Mouse (Mus musculus) myocyte (in vitro differentiated cells): Measurements from ENCODE around the gene Ndufa6. TPM values are rescaled to one million over a fixed set of nuclear protein-coding genes. Genes with fewer than 3 reads are reported as not detected.

ENCODE experiments used
- H3K27me3 ChIP-seq: one replicate; pipeline ENCODE4 v1.6.1; 2011; ENCODE audit not compliant: control insufficient read depth, insufficient read depth, insufficient read length
- H3K36me3 ChIP-seq: one replicate; pipeline ENCODE4 v1.6.1; 2011; ENCODE audit not compliant: control insufficient read depth, insufficient read depth
- H3K4me2 ChIP-seq: one replicate; pipeline ENCODE4 v1.6.1; 2011; ENCODE audit warnings: low read depth, control low read depth
- H3K4me3 ChIP-seq: one replicate; pipeline ENCODE4 v1.5.1; 2011; ENCODE audit warnings: mild to moderate bottlenecking, control low read depth, moderate library complexity
- H3K79me2 ChIP-seq: one replicate; pipeline ENCODE4 v1.6.1; 2011; ENCODE audit not compliant: control insufficient read depth, insufficient read depth
- H3ac ChIP-seq: one replicate; pipeline ENCODE4 v1.6.1; 2011; ENCODE audit not compliant: control insufficient read depth, insufficient read length
- CEBPB ChIP-seq: IDR thresholded peaks from 2 replicates; pipeline ENCODE4 v1.6.1; 2011; ENCODE audit warnings: mild to moderate bottlenecking, moderate library complexity; ENCODE audit not compliant: poor library complexity, insufficient read depth, severe bottlenecking
- E2F4 ChIP-seq: IDR thresholded peaks from one replicate; pipeline ENCODE4 v1.6.1; 2011; ENCODE audit warnings: mild to moderate bottlenecking, control low read depth, moderate library complexity; ENCODE audit not compliant: insufficient read depth
- MAX ChIP-seq: IDR thresholded peaks from one replicate; pipeline ENCODE4 v1.6.1; 2011; ENCODE audit warnings: low read depth, mild to moderate bottlenecking, control low read depth
- MYOD1 ChIP-seq, 3 experiments: IDR thresholded peaks; one replicate each; pipeline ENCODE4 v1.6.1; 2011; ENCODE audit warnings: control low read depth in 2 of 3, low read depth in 2 of 3, mild to moderate bottlenecking in 2 of 3, moderate library complexity in 1 of 3; ENCODE audit not compliant: insufficient read length in 2 of 3, control insufficient read depth in 1 of 3
- MYOG ChIP-seq, 3 experiments: IDR thresholded peaks; one replicate each; pipeline ENCODE4 v1.6.1; 2011; ENCODE audit warnings: control low read depth in 2 of 3, low read depth in 2 of 3, mild to moderate bottlenecking in 2 of 3; ENCODE audit not compliant: insufficient read length in 2 of 3, control insufficient read depth in 1 of 3, insufficient read depth in 1 of 3
- POLR2A ChIP-seq: IDR thresholded peaks from one replicate; pipeline ENCODE4 v1.6.1; 2011; ENCODE audit warnings: low read depth, mild to moderate bottlenecking, control low read depth, moderate library complexity; ENCODE audit not compliant: insufficient read length
- POLR2AphosphoS2 ChIP-seq: IDR thresholded peaks from one replicate; pipeline ENCODE4 v1.6.1; 2011; ENCODE audit warnings: low read depth, control low read depth; ENCODE audit not compliant: insufficient read length
- REST ChIP-seq: IDR thresholded peaks from one replicate; pipeline ENCODE4 v1.6.1; 2011; ENCODE audit warnings: mild to moderate bottlenecking, control low read depth, moderate library complexity; ENCODE audit not compliant: insufficient read depth, insufficient read length
- SRF ChIP-seq: IDR thresholded peaks from one replicate; pipeline ENCODE4 v1.6.1; 2011; ENCODE audit warnings: low read depth; ENCODE audit not compliant: control insufficient read depth, insufficient read length
- TCF12 ChIP-seq: IDR thresholded peaks from one replicate; pipeline ENCODE4 v1.6.1; 2011; ENCODE audit warnings: mild to moderate bottlenecking, control low read depth; ENCODE audit not compliant: poor library complexity, insufficient read depth, severe bottlenecking
- TCF3 ChIP-seq: IDR thresholded peaks from one replicate; pipeline ENCODE4 v1.6.1; 2011; ENCODE audit warnings: low read depth, control low read depth; ENCODE audit not compliant: insufficient read length
- USF1 ChIP-seq: IDR thresholded peaks from one replicate; pipeline ENCODE4 v1.6.1; 2011; ENCODE audit warnings: low read depth, mild to moderate bottlenecking, control low read depth, moderate library complexity
- polyA plus RNA-seq: library from polyadenylated mRNA; unstranded; fragments of >200 nt; fragmentation: generic; extraction: Trizol; gene quantifications from one replicate; pipeline ENCODE4 v1.2.1, GENCODE M21; 2012; ENCODE audit warnings: missing spikeins

The Ndufa6 gene
- polyA plus RNA-seq, 1 experiment = 517 TPM

- Histone ChIP-seq H3ac (no peak overlapping the region), H3K79me2 (no peaks in the 10 kb centered on the region), H3K4me3 (no peak overlapping the region), H3K4me2 (no peak overlapping the region), H3K36me3 (no peaks in the 10 kb centered on the region), H3K27me3 (no peaks in the 10 kb centered on the region)
- TF ChIP-seq TCF12 = no peak
- no peak for TF ChIP-seq E2F4
- no peak for TF ChIP-seq POLR2A
- TF ChIP-seq REST = no peak
- no peak for TF ChIP-seq USF1
- no peak for TF ChIP-seq MYOD1 (IDR thresholded peaks at IDR 0.05; ENCODE audit: control insufficient read depth in 1 of 3, insufficient read length in 2 of 3, low read depth in 2 of 3)
- no peak for TF ChIP-seq POLR2AphosphoS2
- TF ChIP-seq MAX = no peak
Observed at GRCm38 (mm10) chr15:82362234-82362633, 8.1 kb upstream of the Ndufa6 start.

GRCm38 (mm10) chr15:82361459-82362018 is 7.4 kb upstream of the Ndufa6 start:
- Histone ChIP-seq H3K4me3 (no peak overlapping the region), H3K27me3 (no peaks in the 10 kb centered on the region), H3K36me3 (no peaks in the 10 kb centered on the region), H3K79me2 (no peaks in the 10 kb centered on the region), H3K4me2 (no peak overlapping the region), H3ac (no peak overlapping the region)
- TF ChIP-seq MAX (no peak), TCF3 (no peak), REST (no peak), USF1 (no peak), MYOG (IDR thresholded peaks at IDR 0.05; ENCODE audit: control insufficient read depth in 1 of 3, insufficient read depth in 1 of 3, insufficient read length in 2 of 3, low read depth in 2 of 3) (peak in 1 of 3 experiments; percentile 19)

- Histone ChIP-seq H3ac (no peak overlapping the region), H3K36me3 (no peaks in the 10 kb centered on the region), H3K4me3 (no peak overlapping the region)
Observed at GRCm38 (mm10) chr15:82358431-82359260, 4.5 kb upstream of the Ndufa6 start.

GRCm38 (mm10) chr15:82353745-82354113 is 393 bp downstream of the Ndufa6 start:
- TF ChIP-seq E2F4 = no peak
- TF ChIP-seq MYOD1 (IDR thresholded peaks at IDR 0.05; ENCODE audit: control insufficient read depth in 1 of 3, insufficient read length in 2 of 3, low read depth in 2 of 3) = no peak
- TF ChIP-seq TCF3 = no peak
- TF ChIP-seq MAX = no peak
- no peak for TF ChIP-seq POLR2A
- no peak for TF ChIP-seq POLR2AphosphoS2
- TF ChIP-seq REST = no peak
- TF ChIP-seq SRF = no peak
- no peak for TF ChIP-seq USF1
- no peak for TF ChIP-seq CEBPB
- TF ChIP-seq TCF12 = no peak
- no peak for TF ChIP-seq MYOG (IDR thresholded peaks at IDR 0.05; ENCODE audit: control insufficient read depth in 1 of 3, insufficient read depth in 1 of 3, insufficient read length in 2 of 3, low read depth in 2 of 3)
- Histone ChIP-seq H3K36me3 (peaks cover 24% of the 10 kb centered on the region), H3K4me3 (peak overlapping the region; percentile 86), H3K27me3 (no peaks in the 10 kb centered on the region), H3K79me2 (peaks cover 29% of the 10 kb centered on the region), H3ac (peak overlapping the region; percentile 39), H3K4me2 (peak overlapping the region; percentile 77)

More at GRCm38 (mm10) chr15:82358431-82359260, 4.5 kb upstream of the Ndufa6 start:
- Histone ChIP-seq H3K27me3 (no peaks in the 10 kb centered on the region), H3K4me2 (no peak overlapping the region), H3K79me2 (peaks cover 3% of the 10 kb centered on the region)
- no peak for TF ChIP-seq MYOG (IDR thresholded peaks at IDR 0.05; ENCODE audit: control insufficient read depth in 1 of 3, insufficient read depth in 1 of 3, insufficient read length in 2 of 3, low read depth in 2 of 3)
- TF ChIP-seq USF1 = no peak
- TF ChIP-seq TCF3 = no peak

- Histone ChIP-seq H3K4me3 (peak overlapping the region; percentile 86), H3ac (peak overlapping the region; percentile 39), H3K36me3 (peaks cover 30% of the 10 kb centered on the region), H3K79me2 (peaks cover 34% of the 10 kb centered on the region), H3K27me3 (no peaks in the 10 kb centered on the region), H3K4me2 (peak overlapping the region; percentile 77)
- TF ChIP-seq POLR2A (no peak), MYOD1 (IDR thresholded peaks at IDR 0.05; ENCODE audit: control insufficient read depth in 1 of 3, insufficient read length in 2 of 3, low read depth in 2 of 3) (no peak), TCF3 (no peak), MAX (no peak), POLR2AphosphoS2 (no peak), USF1 (no peak), CEBPB (no peak), TCF12 (no peak), MYOG (IDR thresholded peaks at IDR 0.05; ENCODE audit: control insufficient read depth in 1 of 3, insufficient read depth in 1 of 3, insufficient read length in 2 of 3, low read depth in 2 of 3) (no peak), REST (no peak), SRF (no peak), E2F4 (no peak)
Observed at GRCm38 (mm10) chr15:82353078-82353744, 911 bp downstream of the Ndufa6 start.
